Mouse (Mus musculus) testis, adult 2 months (tissue): ENCODE measurements around the gene Kcnj15.

Source experiments
- CTCF ChIP-seq: fragments of 200-500 bp; IDR thresholded peaks from 2 replicates; pipeline ENCODE4 v1.5.1; 2012; ENCODE audit warnings: low read depth, mild to moderate bottlenecking, inconsistent platforms, low read length, moderate library complexity; ENCODE audit not compliant: control insufficient read depth, insufficient read depth, insufficient replicate concordance
- POLR2A ChIP-seq: fragments of 200-500 bp; IDR thresholded peaks from 2 replicates; pipeline ENCODE4 v1.6.1; 2012; ENCODE audit warnings: low read depth, mild to moderate bottlenecking, inconsistent platforms, low read length, moderate library complexity; ENCODE audit not compliant: control insufficient read depth

DNA sequence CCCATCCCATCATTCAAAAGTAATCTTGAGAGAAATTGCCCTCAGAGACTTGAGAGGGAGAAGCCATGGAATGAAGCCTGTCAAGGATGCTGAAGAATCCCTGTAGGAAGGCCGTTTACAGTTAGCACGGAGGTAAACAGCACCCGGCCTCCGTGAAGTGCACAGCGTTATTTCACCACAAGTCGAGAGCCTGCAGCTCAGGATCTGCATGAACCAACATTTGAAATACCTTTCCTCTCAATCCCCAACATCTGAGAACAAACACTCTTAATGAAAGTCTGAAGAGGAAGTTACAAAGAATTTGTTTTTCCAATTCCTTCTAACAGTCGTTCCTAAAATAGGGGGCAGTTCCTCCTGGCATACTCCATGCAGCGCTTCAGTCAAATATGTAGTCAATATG is 33.9 kb upstream of the Kcnj15 start:
- no peak for TF ChIP-seq CTCF
- no peak for TF ChIP-seq POLR2A
